Mouse (Mus musculus) cerebellum, adult 11-12 months (tissue): ENCODE measurements at regions not wholly inside any gene's neighbourhood (a gene's known extent, or its start where the extent isn't known, plus 50 kb on each side); places are given as distances from the start of the nearest gene placed in this dataset.

Experiments used
- DNase-seq: peaks from one replicate; pipeline ENCODE4 v3.0.0; 2022

- DNase-seq: no peak
Observed at GRCm38 (mm10) chr4:56619054-56619453, 120.8 kb upstream of the Gm26657 start.

GRCm38 (mm10) chr4:56618433-56618832 lies 121.4 kb upstream of the Gm26657 start:
- no peak for DNase-seq

- DNase-seq: no peak
Observed at GRCm38 (mm10) chr4:56617661-56618360, 122.1 kb upstream of the Gm26657 start.

- no peak for DNase-seq
Observed at GRCm38 (mm10) chr4:56612325-56612724, 127.5 kb upstream of the Gm26657 start.

GRCm38 (mm10) chr4:56611751-56612150 lies 128.1 kb upstream of the Gm26657 start:
- no peak for DNase-seq

GRCm38 (mm10) chr4:56610273-56610672 lies 129.6 kb upstream of the Gm26657 start:
- DNase-seq: no peak

GRCm38 (mm10) chr4:56608701-56609100 lies 131.2 kb upstream of the Gm26657 start:
- no peak for DNase-seq

- DNase-seq: no peak
Observed at GRCm38 (mm10) chr4:56598398-56598797, 141.5 kb upstream of the Gm26657 start.

- DNase-seq: no peak
Observed at GRCm38 (mm10) chr4:56597931-56598330, 141.9 kb upstream of the Gm26657 start.

- DNase-seq: no peak
Observed at GRCm38 (mm10) chr4:56582405-56582804, 157.5 kb upstream of the Gm26657 start.

- no peak for DNase-seq
Observed at GRCm38 (mm10) chr4:56576837-56577548, 162.9 kb upstream of the Gm26657 start.

- no peak for DNase-seq
Observed at GRCm38 (mm10) chr4:56552126-56552525, 187.7 kb upstream of the Gm26657 start.

GRCm38 (mm10) chr4:56533344-56533985 lies 206.4 kb upstream of the Gm26657 start:
- DNase-seq: no peak

- no peak for DNase-seq
Observed at GRCm38 (mm10) chr4:56532921-56533320, 206.9 kb upstream of the Gm26657 start.

- DNase-seq: no peak
Observed at GRCm38 (mm10) chr4:56528571-56528970, 211.3 kb upstream of the Gm26657 start.

- no peak for DNase-seq
Observed at GRCm38 (mm10) chr4:56524430-56524985, 215.4 kb upstream of the Gm26657 start.

GRCm38 (mm10) chr4:56507770-56508169 lies 232.1 kb upstream of the Gm26657 start:
- no peak for DNase-seq

GRCm38 (mm10) chr4:56506786-56507185 lies 233.1 kb upstream of the Gm26657 start:
- DNase-seq: peak; percentile 23

- DNase-seq: no peak
Observed at GRCm38 (mm10) chr4:56506067-56506466, 233.8 kb upstream of the Gm26657 start.

- DNase-seq: peak; percentile 13
Observed at GRCm38 (mm10) chr4:56492537-56493221, 247.2 kb upstream of the Gm26657 start.

- DNase-seq: no peak
Observed at GRCm38 (mm10) chr4:56489361-56489760, 250.5 kb upstream of the Gm26657 start.

GRCm38 (mm10) chr4:56483708-56484107 lies 256.2 kb upstream of the Gm26657 start:
- DNase-seq: no peak

- DNase-seq: no peak
Observed at GRCm38 (mm10) chr4:56456788-56457187, 283.1 kb upstream of the Gm26657 start.
